Mouse (Mus musculus) liver, embryonic 14.5 days (tissue): Measurements from ENCODE around the gene Armh3. TPM values are rescaled to one million over a fixed set of nuclear protein-coding genes. Genes with fewer than 3 reads are reported as not detected.

Source experiments
- ATAC-seq: fragments of 200-750 bp; cut with Nextera tagmentation; 2 replicates; pipeline ENCODE4 v1.8.0; 2017; ENCODE audit warnings: moderate number of reproducible peaks, mild to moderate bottlenecking, moderate library complexity; ENCODE audit not compliant: insufficient read depth
- DNase-seq, 3 experiments: peaks; one replicate each; pipeline ENCODE4 v3.0.0-alpha.2; 2012 to 2013; ENCODE audit warnings: low read depth in 3 of 3, low spot score in 3 of 3
- H3K27ac ChIP-seq: fragments of 300-500 bp; sonication (generic); 2 replicates; pipeline ENCODE4 v1.5.1; 2014; ENCODE audit warnings: moderate library complexity, mild to moderate bottlenecking, control low read depth, inconsistent platforms
- H3K27me3 ChIP-seq: fragments of 300-500 bp; sonication (generic); 2 replicates; pipeline ENCODE4 v1.6.1; 2014; ENCODE audit warnings: mild to moderate bottlenecking, low read length, moderate library complexity; ENCODE audit not compliant: control insufficient read depth, insufficient read depth
- H3K36me3 ChIP-seq: fragments of 300-500 bp; sonication (generic); replicated peaks from 2 replicates; pipeline ENCODE4 v1.6.1; 2014; ENCODE audit warnings: low read depth; ENCODE audit not compliant: control insufficient read depth, insufficient read depth
- H3K4me1 ChIP-seq, 2 experiments: fragments of 200-500 bp in 1 of 2; fragments of 300-500 bp in 1 of 2; sonication (generic) in 1 of 2; replicated peaks; 2 replicates each; pipeline ENCODE4 v1.6.1; 2012 to 2014; ENCODE audit warnings: antibody characterized with exemption in 1 of 2, inconsistent platforms in 1 of 2, low read length in 1 of 2; ENCODE audit not compliant: control insufficient read depth in 2 of 2, insufficient read depth in 2 of 2
- H3K4me2 ChIP-seq: fragments of 300-500 bp; sonication (generic); 2 replicates; pipeline ENCODE4 v1.6.1; 2014; ENCODE audit warnings: low read depth, mild to moderate bottlenecking, control low read depth, moderate library complexity
- H3K4me3 ChIP-seq, 2 experiments: fragments of 200-500 bp in 1 of 2; fragments of 300-500 bp in 1 of 2; sonication (generic) in 1 of 2; 2 replicates each; pipeline ENCODE4 v1.5.1; 2012 to 2014; ENCODE audit warnings: low read depth in 2 of 2, low read length in 2 of 2, mild to moderate bottlenecking in 2 of 2, control low read depth in 1 of 2, inconsistent platforms in 1 of 2, moderate library complexity in 1 of 2; ENCODE audit not compliant: insufficient read depth in 1 of 2
- H3K9ac ChIP-seq: fragments of 300-500 bp; sonication (generic); replicated peaks from 2 replicates; pipeline ENCODE4 v1.6.1; 2014; ENCODE audit warnings: mild to moderate bottlenecking, control low read depth, moderate library complexity
- H3K9me3 ChIP-seq: fragments of 300-500 bp; sonication (generic); 2 replicates; pipeline ENCODE4 v1.6.1; 2016; ENCODE audit warnings: low read length, mixed read lengths; ENCODE audit not compliant: control insufficient read depth
- CTCF ChIP-seq: IDR thresholded peaks from 2 replicates; pipeline ENCODE4 v1.5.1; 2016; ENCODE audit warnings: antibody characterized with exemption, low read depth, control low read depth
- EP300 ChIP-seq: IDR thresholded peaks from 2 replicates; pipeline ENCODE4 v1.6.1; 2016; ENCODE audit warnings: antibody characterized with exemption, low read depth
- WGBS: fragments of 180-500 bp; shearing (Covaris S2); extraction: QIAGEN DNeasy Blood & Tissue Kit; methylation state at CpG from one replicate; pipeline ENCODE4 v1.1.7; 2014; ENCODE audit not compliant: insufficient replicate concordance; 5-methylcytosine and 5-hydroxymethylcytosine counted together
- polyA plus RNA-seq, 2 experiments: library from polyadenylated mRNA; depleted of rRNA in 1 of 2; stranded (reverse) in 1 of 2; unstranded in 1 of 2; fragments of >200 nt; fragmentation: Nextera tagmentation in 1 of 2; extraction: Ambion mirVana in 1 of 2; gene quantifications; 2 replicates each; pipeline versions ENCODE4 v1.2.1 to v1.2.3; 2012 to 2014

Armh3 gene
- polyA plus RNA-seq, 2 experiments, result 2.2 to 2.8 TPM

DNA sequence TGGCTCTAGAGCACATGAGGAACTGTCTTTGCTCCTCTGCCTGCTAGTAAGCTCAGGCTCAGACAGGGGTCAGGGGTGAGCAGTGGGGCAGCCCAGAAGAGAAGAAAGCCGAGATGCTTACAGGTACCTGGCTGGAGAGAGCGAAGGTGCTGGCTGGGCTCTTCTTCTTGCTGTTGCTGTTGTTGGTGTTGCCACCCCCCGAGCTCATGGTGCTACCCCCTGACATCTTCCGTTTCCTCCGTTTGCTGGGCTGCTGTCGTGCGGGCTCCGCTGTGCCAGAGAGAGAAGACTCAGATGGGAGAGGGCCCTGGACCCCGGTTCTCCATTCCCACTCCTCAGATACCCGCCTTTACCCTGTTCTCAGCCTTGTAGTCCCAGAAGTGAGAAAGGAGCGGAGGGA is 35.6 kb upstream of the Armh3 start:
- no peak overlapping the region for H3K4me2 ChIP-seq
- H3K4me3 ChIP-seq, result no peak overlapping the region
- peaks cover 20 to 21% of the 10 kb centered on the region in 2 experiments for H3K4me1 ChIP-seq
- DNase-seq, result no peak
- no peaks in the 10 kb centered on the region for H3K27me3 ChIP-seq
- no peak for ATAC-seq
- H3K27ac ChIP-seq, result no peak overlapping the region
- H3K9me3 ChIP-seq, result no peaks in the 10 kb centered on the region
- peaks cover 48% of the 10 kb centered on the region for H3K36me3 ChIP-seq
- 93% methylated on average over 11 of the region's 11 CpGs for WGBS
- TF ChIP-seq CTCF, result no peak
- TF ChIP-seq EP300, result no peak
- no peak overlapping the region for H3K9ac ChIP-seq

DNA sequence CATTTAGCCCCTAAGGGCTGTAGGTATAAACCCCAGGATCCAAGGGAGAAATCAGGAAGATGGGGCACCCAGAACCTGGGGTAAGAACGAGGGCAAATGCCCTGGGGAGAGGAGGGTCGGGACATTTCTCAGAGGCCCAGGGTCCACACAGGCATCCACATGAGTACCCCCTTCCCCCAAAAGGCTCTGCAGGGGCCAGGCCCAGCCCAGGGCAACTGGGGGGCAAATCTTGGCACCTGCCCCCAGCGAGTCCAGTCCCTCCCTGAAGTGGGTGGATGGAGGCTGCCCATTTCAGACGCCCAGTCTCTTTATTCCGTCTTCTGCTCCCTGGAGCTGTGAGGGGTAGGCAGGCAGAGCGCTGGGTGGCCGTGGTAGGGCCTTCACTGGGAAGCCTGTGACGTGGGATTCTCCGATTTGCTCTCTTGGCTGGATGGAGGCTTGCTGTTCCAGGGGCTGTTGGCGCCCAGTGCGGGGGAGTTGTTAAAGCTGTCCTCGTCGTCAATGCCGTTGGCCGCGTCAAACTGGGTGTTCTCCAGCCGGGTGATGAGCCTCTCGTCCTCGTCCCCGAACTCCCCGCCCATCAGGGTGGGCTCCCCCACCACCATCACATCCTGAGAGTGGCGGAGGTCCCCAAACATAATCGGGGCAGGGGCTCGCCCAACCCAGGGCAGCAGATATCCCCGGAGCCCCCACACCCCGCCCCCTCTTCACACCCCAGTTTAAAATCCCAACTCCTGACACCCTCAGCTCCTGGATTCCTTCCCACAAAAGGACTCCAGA is 34.6 kb upstream of the Armh3 start:
- ATAC-seq (no peak), DNase-seq (no peak)
- Histone ChIP-seq H3K36me3 (peaks cover 48% of the 10 kb centered on the region), H3K4me2 (no peak overlapping the region), H3K27me3 (no peaks in the 10 kb centered on the region), H3K4me1 (peaks cover 20% of the 10 kb centered on the region in 2 experiments), H3K4me3 (no peak overlapping the region), H3K9ac (no peak overlapping the region), H3K27ac (no peak overlapping the region), H3K9me3 (no peaks in the 10 kb centered on the region)
- WGBS, result 86% methylated on average over 26 of the region's 26 CpGs
- TF ChIP-seq CTCF (no peak), EP300 (no peak)

DNA sequence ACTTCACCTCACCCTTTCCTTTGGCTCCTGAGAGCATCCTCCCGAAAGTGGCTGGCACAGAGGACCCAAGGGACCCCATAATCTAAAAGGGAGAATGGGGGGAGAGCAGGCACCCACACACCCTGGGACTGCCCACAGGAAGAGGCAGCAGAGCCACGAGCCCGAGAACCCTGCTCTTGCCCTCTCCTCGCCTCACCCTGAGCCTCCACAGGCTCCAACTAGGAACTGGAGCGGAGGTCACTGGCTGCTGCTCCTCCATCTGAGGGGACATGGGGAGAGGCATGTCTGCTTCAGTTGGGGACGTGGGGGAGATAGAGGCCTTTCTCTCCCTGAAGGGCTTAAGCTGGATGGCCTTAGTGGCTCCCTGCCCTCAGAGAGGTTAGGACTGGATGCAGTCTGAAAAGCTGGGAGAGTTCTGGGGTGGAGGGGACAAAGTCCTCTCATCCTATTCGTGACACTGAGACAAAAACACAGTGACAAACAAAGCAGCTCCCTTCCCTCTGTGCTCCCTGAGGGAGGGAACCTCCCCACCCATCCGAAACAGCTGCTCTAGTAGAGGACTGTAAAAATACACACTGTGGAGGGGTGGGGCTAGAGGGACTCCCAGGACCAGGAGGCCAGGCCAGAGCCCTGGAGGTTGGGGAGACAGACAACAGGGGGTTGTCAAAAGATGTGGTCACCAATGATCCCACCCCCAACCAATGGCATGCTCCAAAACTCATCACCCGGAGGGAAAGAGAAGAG is 33.6 kb upstream of the Armh3 start:
- H3K9ac ChIP-seq, result no peak overlapping the region
- H3K4me3 ChIP-seq, result no peak overlapping the region
- H3K36me3 ChIP-seq, result peaks cover 48% of the 10 kb centered on the region
- no peak for DNase-seq
- no peak overlapping the region for H3K4me2 ChIP-seq
- H3K4me1 ChIP-seq, result peaks cover 11 to 12% of the 10 kb centered on the region in 2 experiments
- no peak overlapping the region for H3K27ac ChIP-seq
- no peaks in the 10 kb centered on the region for H3K9me3 ChIP-seq
- peak; percentile 31; the same call in 1 of the 2 replicates for ATAC-seq
- 68% methylated on average over 9 of the region's 9 CpGs for WGBS
- H3K27me3 ChIP-seq, result no peaks in the 10 kb centered on the region
- no peak for TF ChIP-seq EP300
- TF ChIP-seq CTCF, result no peak

DNA sequence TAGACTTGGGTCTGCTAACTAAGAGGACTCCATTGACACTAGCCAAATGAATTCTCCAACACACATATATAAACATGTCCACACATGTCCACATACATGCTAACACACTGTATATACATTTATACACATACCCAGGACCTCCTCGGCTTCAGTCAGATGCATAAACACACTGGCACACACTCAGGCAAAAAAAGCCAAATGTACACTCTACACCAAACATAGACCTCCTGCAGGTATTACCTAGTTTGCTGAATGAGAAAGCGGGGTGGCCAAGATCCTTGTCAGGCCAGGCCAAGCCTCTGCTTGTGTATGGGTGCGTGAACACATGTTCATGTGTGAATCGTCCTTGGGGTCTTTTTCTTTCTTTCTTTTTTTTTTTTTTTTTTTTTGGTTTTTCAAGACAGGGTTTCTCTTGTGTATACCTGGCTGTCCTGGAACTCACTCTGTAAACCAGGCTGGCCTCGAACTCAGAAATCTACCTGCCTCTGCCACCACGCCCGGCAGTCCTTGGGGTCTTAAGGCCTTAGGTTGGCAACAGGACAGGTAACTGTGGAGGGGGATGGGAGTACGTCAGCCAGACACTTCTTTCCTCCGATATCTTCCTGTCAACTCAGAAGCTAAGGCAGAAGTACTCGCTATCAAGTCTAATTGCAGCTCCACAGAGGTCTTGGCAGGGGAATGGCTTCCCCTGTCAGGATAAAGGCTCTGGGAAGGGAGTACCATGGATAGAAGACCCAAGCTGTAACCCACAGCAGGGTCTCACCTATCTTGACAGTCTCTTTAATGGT is 32.1 kb upstream of the Armh3 start:
- Histone ChIP-seq H3K4me1 (peaks cover 0 to 4% of the 10 kb centered on the region in 2 experiments; a peak in 3 of 4 replicates), H3K4me2 (no peak overlapping the region), H3K27me3 (no peaks in the 10 kb centered on the region), H3K9me3 (no peaks in the 10 kb centered on the region), H3K36me3 (peaks cover 34% of the 10 kb centered on the region), H3K4me3 (no peak overlapping the region), H3K9ac (no peak overlapping the region), H3K27ac (no peak overlapping the region)
- WGBS, result 80% methylated on average over 10 of the region's 10 CpGs
- no peak for TF ChIP-seq CTCF
- TF ChIP-seq EP300, result no peak
- ATAC-seq (no peak), DNase-seq (no peak)

DNA sequence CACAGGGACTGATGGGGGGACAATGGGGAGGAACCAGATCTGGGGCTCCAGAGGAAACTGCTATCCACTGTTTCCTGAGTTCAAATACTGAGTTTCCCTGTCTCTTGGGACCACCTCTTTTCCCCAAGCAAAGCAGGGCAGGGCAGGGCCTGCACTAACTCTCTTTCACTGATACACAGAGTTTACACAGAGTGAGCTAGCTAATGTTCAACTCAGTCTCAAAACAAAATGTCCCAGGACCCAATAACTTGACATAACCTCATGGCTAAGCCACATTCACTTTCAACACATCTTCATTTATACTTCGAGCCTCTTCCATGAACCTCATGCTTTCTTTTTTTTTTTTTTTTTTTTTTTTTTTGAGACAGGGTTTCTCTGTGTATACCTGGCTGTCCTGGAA is 31.4 kb upstream of the Armh3 start:
- H3K4me3 ChIP-seq, result no peak overlapping the region
- H3K4me2 ChIP-seq, result no peak overlapping the region
- H3K4me1 ChIP-seq, result peaks cover 0 to 4% of the 10 kb centered on the region in 2 experiments; a peak in 3 of 4 replicates
- H3K27me3 ChIP-seq, result no peaks in the 10 kb centered on the region
- H3K9ac ChIP-seq, result no peak overlapping the region
- DNase-seq (no peak), ATAC-seq (no peak)
- TF ChIP-seq EP300 (no peak), CTCF (no peak)
- WGBS, result 75% methylated on average over 1 of the region's 1 CpGs
- H3K27ac ChIP-seq, result no peak overlapping the region
- H3K9me3 ChIP-seq, result no peaks in the 10 kb centered on the region
- H3K36me3 ChIP-seq, result peaks cover 27% of the 10 kb centered on the region
